Mouse (Mus musculus) kidney, postnatal 10 days (tissue): Measurements from ENCODE around the gene Nfil3.

Source experiments
- DNase-seq: peaks from one replicate; pipeline ENCODE4 v3.0.0; 2021; ENCODE audit warnings: mixed read lengths

Gene Nfil3

GRCm38 (mm10) chr13:52930582-52930981 lies 50.3 kb downstream of the Nfil3 start:
- DNase-seq = peak; percentile 50

DNA sequence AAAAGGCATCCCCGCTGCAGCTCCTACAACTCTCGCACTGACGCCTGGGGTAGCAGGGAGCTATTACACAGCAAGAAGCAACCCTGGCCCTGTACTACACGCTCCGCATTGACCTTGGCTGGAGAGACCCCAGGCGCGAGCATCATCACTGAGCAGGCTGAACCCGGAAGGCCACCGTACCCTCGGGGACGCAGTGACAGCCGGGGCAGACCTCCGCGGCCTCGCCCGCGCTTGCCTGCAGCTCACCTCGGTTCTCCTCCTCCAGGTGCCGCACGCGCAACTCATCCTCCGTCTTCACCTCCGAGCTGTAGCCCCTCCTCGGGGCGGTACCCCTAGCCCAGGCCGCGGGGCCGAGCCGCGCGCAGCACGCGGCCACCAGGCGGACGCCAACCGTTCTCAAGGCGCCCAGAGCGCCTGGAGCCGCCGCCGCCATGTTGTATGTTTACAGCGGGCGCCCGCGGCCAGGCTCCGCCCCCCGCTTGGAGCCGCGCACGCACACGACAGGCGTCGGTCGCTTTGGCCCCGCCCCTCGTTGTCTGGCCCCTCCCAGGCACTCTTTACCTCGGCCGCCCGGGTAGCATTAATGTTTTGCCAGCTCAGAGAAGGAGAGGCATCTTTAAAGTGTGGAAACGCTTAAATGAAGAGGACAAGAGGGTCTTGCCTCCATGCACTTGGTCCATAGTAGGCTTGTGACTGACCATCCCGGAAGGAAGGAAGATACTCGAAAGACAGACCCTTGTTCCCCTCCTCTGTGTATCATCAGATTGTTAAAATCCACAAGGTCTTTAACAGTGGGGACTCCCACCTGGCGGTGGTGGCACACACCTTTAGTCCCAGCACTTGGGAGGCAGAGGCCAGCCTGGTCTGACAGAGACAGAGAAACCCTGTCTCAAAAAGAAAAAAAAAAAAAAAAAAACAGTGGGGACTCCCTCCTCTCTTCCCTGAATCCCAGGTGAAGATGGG lies 51.4 kb downstream of the Nfil3 start, which contains the start of gene Auh:
Auh (minus strand) TSS at position 473 of the 963 bp plus-strand sequence.
- DNase-seq = peak; percentile 96

DNA sequence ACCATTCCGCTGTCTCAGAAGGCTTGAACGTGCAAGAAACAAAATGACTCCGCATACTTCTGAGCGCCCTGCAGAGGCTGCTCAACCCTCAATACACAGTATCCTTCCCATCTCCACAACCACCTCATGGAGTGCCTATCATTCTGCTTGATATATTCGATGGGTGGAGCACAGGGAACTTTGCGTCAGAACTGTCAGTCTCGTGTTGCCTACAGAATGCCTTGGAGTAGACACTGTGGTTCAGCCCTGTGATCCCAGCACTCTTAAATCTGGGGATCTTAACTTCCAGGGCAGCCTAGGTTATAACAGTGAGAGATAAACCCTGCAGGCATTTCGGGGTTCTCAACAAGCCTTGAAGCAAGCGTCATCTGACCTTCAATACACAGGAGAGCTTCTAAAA lies 52.5 kb downstream of the Nfil3 start:
- no peak for DNase-seq

- no peak for DNase-seq
Observed at GRCm38 (mm10) chr13:52924457-52924856, 56.4 kb downstream of the Nfil3 start.

DNA sequence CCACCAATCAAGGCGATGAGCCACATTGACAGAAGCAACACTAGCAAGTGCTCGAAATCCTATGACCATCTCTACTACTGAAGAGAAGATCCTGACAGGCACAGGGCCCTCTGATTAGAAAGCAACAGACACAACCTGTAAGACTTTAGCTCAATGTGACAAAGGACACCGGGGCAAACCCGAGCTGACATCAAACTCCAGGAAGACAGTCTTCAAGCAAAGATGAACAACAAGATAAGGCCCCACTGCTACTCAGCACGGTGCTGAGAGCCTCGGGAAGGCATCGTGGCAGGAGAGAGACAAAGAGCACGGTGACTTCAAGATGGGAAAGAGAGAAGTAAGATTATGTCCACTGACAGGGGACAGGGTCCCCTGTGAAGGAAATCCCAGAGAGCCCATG lies 58.9 kb downstream of the Nfil3 start:
- DNase-seq = no peak

DNA sequence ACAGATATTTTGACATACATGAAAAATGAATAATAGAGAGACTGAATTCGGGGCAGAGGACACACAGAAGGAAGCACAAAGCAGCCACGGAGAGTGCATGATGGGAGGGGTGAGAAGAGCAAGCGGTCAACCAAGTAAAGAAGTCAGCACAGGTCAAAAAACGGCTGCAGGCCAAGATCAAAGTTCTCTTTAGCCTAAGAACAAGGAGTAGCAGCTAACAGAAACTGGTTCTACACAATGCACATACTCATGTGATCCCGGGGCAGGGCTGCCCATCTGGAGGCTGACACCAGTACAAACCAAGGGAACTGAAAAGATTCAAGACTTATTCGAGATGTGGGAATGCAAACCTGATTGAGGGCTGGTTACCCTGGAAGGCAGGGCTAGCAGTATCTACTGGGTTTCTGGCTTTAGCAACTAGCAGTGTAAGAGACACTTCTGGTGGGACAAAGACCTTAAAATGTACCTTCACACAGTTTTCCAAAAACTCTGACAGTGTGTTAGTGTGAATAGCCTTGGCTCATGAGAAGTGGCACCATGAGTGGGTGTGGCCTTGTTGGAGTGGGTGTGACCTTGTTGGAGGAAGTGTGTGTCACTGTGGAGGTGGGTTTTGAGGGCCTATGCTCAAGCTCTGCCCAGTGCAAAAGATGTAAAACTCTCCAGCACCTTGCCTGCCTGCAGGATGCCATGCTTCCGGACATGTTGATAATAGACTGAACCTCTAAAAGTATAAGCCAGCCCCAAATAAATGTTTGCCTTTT lies 59.6 kb downstream of the Nfil3 start:
- peak; percentile 36 for DNase-seq

DNA sequence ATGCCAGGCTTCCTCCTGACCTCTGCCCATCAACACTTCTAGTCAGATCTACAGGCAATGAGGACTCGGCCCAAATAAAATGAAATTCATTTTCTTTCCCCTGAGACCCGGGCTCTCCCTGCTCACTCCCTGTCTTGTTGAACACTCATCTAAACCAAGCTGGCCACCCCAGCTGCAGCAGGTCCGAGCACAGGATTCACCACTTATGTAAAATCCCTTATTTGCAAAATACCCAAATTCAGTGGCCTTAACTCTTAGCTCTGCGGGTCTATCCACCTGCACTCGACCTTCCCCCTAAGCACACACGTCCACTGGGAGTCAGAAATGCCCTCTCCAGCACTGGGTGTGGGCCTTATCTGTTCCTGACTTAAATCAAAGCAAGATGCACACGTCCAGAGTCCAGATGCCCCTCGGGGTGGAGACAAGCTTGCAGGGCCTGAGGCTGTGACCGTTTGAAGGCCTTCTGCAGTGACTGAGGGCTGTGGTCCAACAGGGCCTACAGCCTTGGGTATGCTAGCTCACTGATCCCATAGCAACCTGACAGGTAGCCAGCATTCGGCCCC lies 61.0 kb downstream of the Nfil3 start:
- no peak for DNase-seq

- DNase-seq = no peak
Observed at GRCm38 (mm10) chr13:52918333-52918732, 62.5 kb downstream of the Nfil3 start.
